Mouse (Mus musculus) MEL (cell line): ENCODE measurements around the gene Cga. TPM values are rescaled to one million over a fixed set of nuclear protein-coding genes. Genes with fewer than 3 reads are reported as not detected.

Experiments
- DNase-seq: peaks from one replicate; pipeline ENCODE4 v3.0.0; 2011; ENCODE audit warnings: low read depth, low spot score
- H3K27ac ChIP-seq: 2 replicates; pipeline ENCODE4 v1.5.1; 2012; ENCODE audit warnings: low read depth, mild to moderate bottlenecking, control low read depth, low read length, moderate library complexity; ENCODE audit not compliant: control insufficient read depth
- H3K27me3 ChIP-seq, 2 experiments: fragments of 150-350 bp in 1 of 2; sonication (generic) in 1 of 2; 2 replicates each; pipeline ENCODE4 v1.6.1; 2012; ENCODE audit warnings: low read length in 2 of 2, mild to moderate bottlenecking in 2 of 2, improper control_type of control experiment in 1 of 2, moderate library complexity in 1 of 2; ENCODE audit not compliant: insufficient read depth in 2 of 2, control insufficient read depth in 1 of 2
- H3K36me3 ChIP-seq, 2 experiments: 2 replicates each; pipeline ENCODE4 v1.6.1; 2012 to 2014; ENCODE audit warnings: low read length in 2 of 2, improper control_type of control experiment in 1 of 2, inconsistent platforms in 1 of 2, mild to moderate bottlenecking in 1 of 2; ENCODE audit not compliant: insufficient read depth in 2 of 2, control insufficient read depth in 1 of 2
- H3K4me1 ChIP-seq, 2 experiments: fragments of 150-350 bp in 1 of 2; sonication (generic) in 1 of 2; 2 replicates each; pipeline ENCODE4 v1.6.1; 2012; ENCODE audit warnings: low read length in 2 of 2, improper control_type of control experiment in 1 of 2, mild to moderate bottlenecking in 1 of 2; ENCODE audit not compliant: insufficient read depth in 2 of 2, control insufficient read depth in 1 of 2
- H3K4me3 ChIP-seq, 2 experiments: fragments of 150-350 bp in 1 of 2; sonication (generic) in 1 of 2; 2 replicates each; pipeline ENCODE4 v1.5.1; 2012; ENCODE audit warnings: low read depth in 2 of 2, low read length in 2 of 2, mild to moderate bottlenecking in 2 of 2, moderate library complexity in 2 of 2, control low read depth in 1 of 2, improper control_type of control experiment in 1 of 2; ENCODE audit not compliant: control insufficient read depth in 1 of 2, insufficient read depth in 1 of 2
- H3K79me2 ChIP-seq: 2 replicates; pipeline ENCODE4 v1.6.1; 2012; ENCODE audit warnings: mild to moderate bottlenecking, low read length, moderate library complexity; ENCODE audit not compliant: control insufficient read depth, poor library complexity, insufficient read depth
- H3K9ac ChIP-seq: 2 replicates; pipeline ENCODE4 v1.6.1; 2012; ENCODE audit warnings: low read depth, mild to moderate bottlenecking, control low read depth, low read length, moderate library complexity; ENCODE audit not compliant: control insufficient read depth, poor library complexity, severe bottlenecking
- H3K9me3 ChIP-seq: fragments of 150-350 bp; sonication (generic); replicated peaks from 2 replicates; pipeline ENCODE4 v1.6.1; 2012; ENCODE audit warnings: mild to moderate bottlenecking, low read length, improper control_type of control experiment, moderate library complexity; ENCODE audit not compliant: insufficient read depth
- CTCF ChIP-seq, 3 experiments: IDR thresholded peaks in 2 of 3; conservative IDR thresholded peaks in 1 of 3; 2 replicates each; pipeline ENCODE4 v1.5.1; 2011 to 2012; ENCODE audit warnings: low read length in 3 of 3, low read depth in 2 of 3, mild to moderate bottlenecking in 2 of 3, improper control_type of control experiment in 1 of 3, inconsistent platforms in 1 of 3, mixed read lengths in 1 of 3, moderate library complexity in 1 of 3; ENCODE audit not compliant: control insufficient read depth in 1 of 3, insufficient read depth in 1 of 3, poor library complexity in 1 of 3, severe bottlenecking in 1 of 3
- ELF1 ChIP-seq: IDR thresholded peaks from 2 replicates; pipeline ENCODE4 v1.6.1; 2014; ENCODE audit warnings: low read depth, mild to moderate bottlenecking, inconsistent platforms, low read length, improper control_type of control experiment, moderate library complexity
- HCFC1 ChIP-seq: IDR thresholded peaks from 2 replicates; pipeline ENCODE4 v1.6.1; 2012; ENCODE audit warnings: low read depth, mild to moderate bottlenecking, inconsistent platforms, low read length, improper control_type of control experiment, moderate library complexity
- JUND ChIP-seq: IDR thresholded peaks from 2 replicates; pipeline ENCODE4 v1.6.1; 2011; ENCODE audit warnings: low read depth, mild to moderate bottlenecking, improper control_type of control experiment, low read length
- MAFK ChIP-seq: IDR thresholded peaks from 2 replicates; pipeline ENCODE4 v1.6.1; 2011; ENCODE audit warnings: low read depth, mild to moderate bottlenecking, low read length, improper control_type of control experiment, borderline replicate concordance
- MAZ ChIP-seq: IDR thresholded peaks from 2 replicates; pipeline ENCODE4 v1.6.1; 2012; ENCODE audit warnings: low read depth, mild to moderate bottlenecking, inconsistent platforms, low read length, improper control_type of control experiment
- NELFE ChIP-seq: IDR thresholded peaks from 2 replicates; pipeline ENCODE4 v1.6.1; 2011; ENCODE audit warnings: low read depth, low read length, improper control_type of control experiment
- SMC3 ChIP-seq: IDR thresholded peaks from 2 replicates; pipeline ENCODE4 v1.6.1; 2011; ENCODE audit warnings: low read depth, low read length, improper control_type of control experiment
- TBP ChIP-seq: IDR thresholded peaks from 2 replicates; pipeline ENCODE4 v1.8.0; 2011; ENCODE audit warnings: low read depth, low read length, improper control_type of control experiment
- USF1 ChIP-seq: IDR thresholded peaks from 2 replicates; pipeline ENCODE4 v1.6.1; 2014; ENCODE audit warnings: low read depth, mild to moderate bottlenecking, inconsistent platforms, low read length, improper control_type of control experiment, moderate library complexity
- ZC3H11A ChIP-seq: IDR thresholded peaks from 2 replicates; pipeline ENCODE4 v1.6.1; 2012; ENCODE audit warnings: low read depth, mild to moderate bottlenecking, inconsistent platforms, low read length, improper control_type of control experiment
- polyA plus RNA-seq, 2 experiments: library from polyadenylated mRNA; stranded (reverse) in 1 of 2; unstranded in 1 of 2; fragments of >175 nt in 1 of 2; fragments of >200 nt in 1 of 2; gene quantifications; 2 replicates each; pipeline versions ENCODE4 v1.2.1 to v1.2.4; 2012; ENCODE audit warnings: low replicate concordance in 2 of 2, low read depth in 1 of 2; ENCODE audit not compliant: insufficient read length in 2 of 2, insufficient read depth in 1 of 2, missing spikeins in 1 of 2
- total RNA-seq: library from RNA; depleted of rRNA; stranded (reverse); fragments of 300-350 nt; gene quantifications from 2 replicates; pipeline ENCODE4 v1.2.3, GENCODE M21; 2012

Gene Cga
- total and polyA plus RNA-seq, 3 experiments: not detected

- no peaks in the 10 kb centered on the region for H3K36me3 ChIP-seq
- no peaks in the 10 kb centered on the region for H3K9me3 ChIP-seq
These were observed 14.5 kb downstream of the Cga start for GRCm38 (mm10) chr4:34908127-34908526.

GRCm38 (mm10) chr4:34911401-34911800 lies 17.8 kb downstream of the Cga start:
- H3K9ac ChIP-seq: no peak overlapping the region
- no peak for DNase-seq
- no peaks in the 10 kb centered on the region for H3K79me2 ChIP-seq
- TF ChIP-seq USF1 (no peak), HCFC1 (no peak), ZC3H11A (no peak), TBP (no peak), JUND (no peak), MAZ (no peak), ELF1 (no peak)
- TF ChIP-seq, all 39 proteins: peak for 0
- Histone ChIP-seq H3K27ac (no peak overlapping the region), H3K36me3 (no peaks in the 10 kb centered on the region), H3K4me1 (no peaks in the 10 kb centered on the region), H3K4me3 (no peak overlapping the region), H3K9me3 (no peaks in the 10 kb centered on the region), H3K27me3 (peaks cover 2 to 7% of the 10 kb centered on the region in 2 experiments; a peak in 3 of 4 replicates)

More at GRCm38 (mm10) chr4:34908127-34908526, 14.5 kb downstream of the Cga start:
- Histone ChIP-seq H3K27ac (no peak overlapping the region), H3K4me1 (no peaks in the 10 kb centered on the region), H3K4me3 (no peak overlapping the region), H3K27me3 (peaks cover 0 to 3% of the 10 kb centered on the region in 2 experiments; a peak in 3 of 4 replicates), H3K9ac (no peak overlapping the region), H3K79me2 (no peaks in the 10 kb centered on the region)
- DNase-seq: no peak
- no peak for TF ChIP-seq NELFE

GRCm38 (mm10) chr4:34912171-34912570 lies 18.6 kb downstream of the Cga start:
- H3K27ac ChIP-seq: no peak overlapping the region
- peaks cover 2 to 7% of the 10 kb centered on the region in 2 experiments; a peak in 3 of 4 replicates for H3K27me3 ChIP-seq
- no peaks in the 10 kb centered on the region for H3K4me1 ChIP-seq
- no peaks in the 10 kb centered on the region for H3K9me3 ChIP-seq
- no peak for TF ChIP-seq CTCF (IDR thresholded peaks at IDR 0.05 in 2 of 3, conservative IDR thresholded peaks at IDR 0.05 in 1 of 3; ENCODE audit: control insufficient read depth in 1 of 3, insufficient read depth in 1 of 3, low read depth in 2 of 3, low read length in 3 of 3, poor library complexity in 1 of 3, severe bottlenecking in 1 of 3)
- TF ChIP-seq MAFK: no peak
- TF ChIP-seq SMC3: no peak
- H3K79me2 ChIP-seq: no peaks in the 10 kb centered on the region
- H3K36me3 ChIP-seq: no peaks in the 10 kb centered on the region
- no peak overlapping the region for H3K9ac ChIP-seq
- no peak overlapping the region for H3K4me3 ChIP-seq
- DNase-seq: no peak
